Mouse (Mus musculus): ENCODE results near the gene Sntn.

Sntn gene

GRCm38 (mm10) chr14:13670576-13670975 lies at the start of gene Sntn:
Gene Sntn, plus strand, starts transcription at chr14:13670876.
- no peak for DNase-seq (ENCODE audit: extremely low spot score)

GRCm38 (mm10) chr14:13649865-13650264 lies 20.8 kb upstream of the Sntn start:
- DNase-seq (ENCODE audit: extremely low spot score), result no peak

GRCm38 (mm10) chr14:13651039-13651438 lies 19.6 kb upstream of the Sntn start:
- DNase-seq (ENCODE audit: extremely low spot score), result peak; percentile 5

- no peak for DNase-seq (ENCODE audit: extremely low spot score)
These were observed 19.0 kb upstream of the Sntn start for GRCm38 (mm10) chr14:13651541-13652298.

- DNase-seq (ENCODE audit: extremely low spot score), result no peak
These were observed 16.0 kb downstream of the Sntn start for GRCm38 (mm10) chr14:13686716-13687115.

GRCm38 (mm10) chr14:13690426-13690825 lies 19.8 kb downstream of the Sntn start:
- no peak for DNase-seq (ENCODE audit: extremely low spot score)

- DNase-seq (ENCODE audit: extremely low spot score), result no peak
These were observed 61.6 kb downstream of the Sntn start for GRCm38 (mm10) chr14:13732263-13732662.

Data from embryo, embryonic 9.5 days (tissue).